Mouse (Mus musculus) frontal cortex, postnatal 10 days (tissue): ENCODE results near the gene Lbhd2.

Source experiments
- DNase-seq, 2 experiments: peaks; one replicate each; pipeline ENCODE4 v3.0.0; 2022; ENCODE audit warnings: low spot score in 2 of 2, mixed read lengths in 1 of 2

Lbhd2 gene

GRCm38 (mm10) chr12:111447350-111447749 lies 40.7 kb downstream of the Lbhd2 start:
- no peak for DNase-seq

DNA sequence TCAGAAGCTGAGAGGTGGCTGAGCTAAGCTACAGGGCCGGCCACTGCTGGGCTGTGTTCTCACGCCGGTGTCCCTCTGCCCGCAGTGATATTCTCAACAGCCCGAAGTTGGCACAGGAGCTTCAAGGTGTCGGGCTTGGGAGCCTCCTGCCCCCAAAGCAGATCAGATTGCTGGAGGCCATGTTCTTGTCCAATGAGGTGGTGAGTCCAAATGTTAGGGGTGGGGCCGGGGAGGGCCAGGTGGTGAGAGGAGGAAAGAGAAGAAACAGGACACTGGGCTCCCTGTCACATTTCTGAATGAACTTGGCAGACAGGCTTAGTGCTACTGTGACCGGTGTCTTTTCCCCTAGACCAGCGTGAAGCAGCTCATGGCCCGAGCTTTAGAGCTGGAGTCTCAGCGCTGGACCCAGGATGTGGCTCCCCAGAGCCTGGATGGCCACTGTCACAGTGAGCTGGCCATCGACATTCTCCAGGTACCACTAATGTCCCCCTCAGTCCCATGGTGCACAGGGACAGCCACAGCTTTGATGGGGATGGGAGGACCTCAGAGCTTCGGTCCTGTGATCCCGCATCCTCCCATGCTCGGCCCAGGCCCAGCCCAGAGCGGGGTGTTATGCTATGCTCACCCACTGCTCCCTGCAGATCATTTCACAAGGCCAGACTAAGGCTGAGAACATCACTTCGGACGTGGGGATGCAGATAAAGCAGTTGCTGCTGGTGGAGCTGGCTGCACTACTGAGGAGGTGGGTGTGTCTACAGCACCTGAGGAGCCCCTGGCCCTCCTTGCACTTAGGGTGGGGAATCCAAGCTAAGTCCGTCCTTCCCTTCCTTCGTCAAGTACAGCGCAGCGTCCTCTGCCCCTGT lies 41.5 kb downstream of the Lbhd2 start:
- DNase-seq: no peak

GRCm38 (mm10) chr12:111448931-111449705 lies 42.5 kb downstream of the Lbhd2 start:
- DNase-seq: no peak

GRCm38 (mm10) chr12:111450359-111450758 lies 43.8 kb downstream of the Lbhd2 start:
- DNase-seq: no peak

DNA sequence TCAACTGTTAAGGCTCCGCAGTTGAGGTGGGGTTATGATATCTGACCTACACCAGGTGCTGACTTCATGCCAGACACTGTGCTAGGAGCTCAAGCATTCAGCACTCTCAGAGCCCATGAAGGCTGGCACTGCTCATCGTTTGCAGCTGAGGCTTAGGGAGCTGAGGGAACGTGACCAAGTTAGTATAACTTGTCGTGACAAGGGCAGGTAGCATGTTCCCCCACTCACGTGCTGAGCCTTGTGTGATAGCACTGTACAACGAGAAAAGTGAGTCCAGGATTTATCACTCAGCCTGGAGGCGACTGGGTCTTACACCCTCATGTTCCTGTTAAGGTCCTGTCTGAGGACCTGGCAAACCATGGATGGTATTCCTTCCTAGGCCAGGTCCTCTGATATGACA lies 45.0 kb downstream of the Lbhd2 start:
- DNase-seq: no peak

DNA sequence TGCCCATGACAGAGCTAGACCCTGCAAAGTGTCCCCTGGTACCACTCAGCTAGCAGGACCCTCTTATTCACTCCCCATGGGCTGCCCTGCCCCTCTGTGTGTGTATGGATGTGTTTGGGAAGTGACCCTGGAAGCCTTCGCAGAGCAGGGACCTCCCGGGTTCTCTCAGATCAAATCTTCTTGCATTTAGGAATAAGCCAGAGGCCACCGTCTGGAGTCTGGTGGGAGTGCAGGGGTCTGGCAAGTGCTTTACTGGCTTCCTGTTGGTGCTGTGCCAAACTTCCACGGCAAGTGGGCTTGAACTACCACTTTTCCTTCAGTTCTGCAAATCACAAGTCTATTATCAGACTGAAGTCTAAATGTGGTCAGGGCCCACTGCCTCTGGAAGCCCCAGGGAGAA lies 47.4 kb downstream of the Lbhd2 start:
- no peak for DNase-seq

- DNase-seq: no peak
Observed at GRCm38 (mm10) chr12:111454543-111455280, 48.1 kb downstream of the Lbhd2 start.

- DNase-seq: no peak
Observed at GRCm38 (mm10) chr12:111455311-111455846, 48.8 kb downstream of the Lbhd2 start.

- DNase-seq: no peak
Observed at GRCm38 (mm10) chr12:111455860-111456259, 49.3 kb downstream of the Lbhd2 start.

DNA sequence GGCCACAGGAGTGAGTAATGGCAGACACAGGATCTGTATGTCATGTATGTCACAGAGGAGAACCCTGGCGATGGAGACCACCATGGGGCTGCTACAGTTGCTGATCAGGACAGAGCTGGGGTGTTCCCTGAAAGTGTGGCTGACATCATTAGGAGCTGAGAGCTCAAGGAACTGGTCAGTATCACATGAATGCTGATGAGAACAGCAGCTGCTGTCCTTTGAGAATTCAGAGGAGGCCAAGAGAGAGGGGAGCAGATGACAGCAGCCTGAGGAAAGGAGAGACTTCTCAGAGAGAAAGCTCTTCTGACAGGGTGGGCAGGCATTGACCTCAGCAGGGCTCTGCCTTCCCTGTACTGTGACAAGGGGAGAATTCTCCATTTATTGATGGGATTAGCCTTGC lies 51.1 kb downstream of the Lbhd2 start:
- DNase-seq: no peak
